Mouse (Mus musculus) colon, adult 2 months (tissue): ENCODE results near the gene Asb12. TPM values are rescaled to one million over a fixed set of nuclear protein-coding genes. Genes with fewer than 3 reads are reported as not detected.

ENCODE experiments used
- polyA plus RNA-seq: library from polyadenylated mRNA; depleted of rRNA; stranded (reverse); fragments of >200 nt; gene quantifications from 2 replicates; pipeline ENCODE4 v1.2.3, GENCODE M21; 2012; rRNA removed

The Asb12 gene
- not detected in 2 replicates for polyA plus RNA-seq

DNA sequence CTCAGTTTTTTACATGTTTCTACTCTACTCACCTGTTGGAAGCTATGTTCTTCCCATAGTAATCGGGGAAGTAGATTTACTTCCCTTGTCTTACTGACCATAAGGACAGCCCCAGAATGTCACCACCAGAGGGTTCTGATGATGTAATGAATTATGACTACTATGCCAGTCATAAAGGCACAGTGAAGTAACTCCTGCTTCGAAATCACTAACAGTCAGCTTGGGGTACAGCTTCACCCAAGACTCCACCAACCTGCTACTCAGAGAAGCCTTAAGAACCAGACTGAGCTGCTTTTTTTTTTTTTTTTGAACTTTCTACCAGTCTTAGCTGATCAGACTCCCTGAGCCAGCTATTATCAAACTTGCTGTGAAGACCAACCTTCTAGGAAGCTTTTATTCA lies at the start of gene Asb12, which contains the start of gene Pfn5:
Gene Asb12, minus strand, starts transcription at position 101 of the 400 bp plus-strand sequence.
Gene Pfn5, plus strand, starts transcription at position 218 of the 400 bp plus-strand sequence.

GRCm38 (mm10) chrX:95444776-95445111 lies 113.0 kb downstream of the Asb12 start, which contains the start of gene Amer1:
Amer1 (minus strand) TSS chrX:95444872.

Other genes with a start within 250 kb of the Asb12 start
- gene Amer1, start 113.1 kb downstream of the Asb12 start, polyA plus RNA-seq, result 1.2 and 1.4 TPM in 2 replicates
- not detected in 2 replicates for gene Pfn5, start 117 bp upstream of the Asb12 start, polyA plus RNA-seq
- 0.44 and 0.65 TPM in 2 replicates for gene Zc4h2, start 100.5 kb upstream of the Asb12 start, polyA plus RNA-seq
- gene Zc3h12b, start 153.7 kb upstream of the Asb12 start, polyA plus RNA-seq, result 0.72 and 0.83 TPM in 2 replicates